Mouse (Mus musculus): ENCODE data around the gene 2310022A10Rik. TPM values are rescaled to one million over a fixed set of nuclear protein-coding genes. Genes with fewer than 3 reads are reported as not detected.

Gene 2310022A10Rik
- total RNA-seq, 2 experiments from 2014 or later, result 14.7 to 25.1 TPM

DNA sequence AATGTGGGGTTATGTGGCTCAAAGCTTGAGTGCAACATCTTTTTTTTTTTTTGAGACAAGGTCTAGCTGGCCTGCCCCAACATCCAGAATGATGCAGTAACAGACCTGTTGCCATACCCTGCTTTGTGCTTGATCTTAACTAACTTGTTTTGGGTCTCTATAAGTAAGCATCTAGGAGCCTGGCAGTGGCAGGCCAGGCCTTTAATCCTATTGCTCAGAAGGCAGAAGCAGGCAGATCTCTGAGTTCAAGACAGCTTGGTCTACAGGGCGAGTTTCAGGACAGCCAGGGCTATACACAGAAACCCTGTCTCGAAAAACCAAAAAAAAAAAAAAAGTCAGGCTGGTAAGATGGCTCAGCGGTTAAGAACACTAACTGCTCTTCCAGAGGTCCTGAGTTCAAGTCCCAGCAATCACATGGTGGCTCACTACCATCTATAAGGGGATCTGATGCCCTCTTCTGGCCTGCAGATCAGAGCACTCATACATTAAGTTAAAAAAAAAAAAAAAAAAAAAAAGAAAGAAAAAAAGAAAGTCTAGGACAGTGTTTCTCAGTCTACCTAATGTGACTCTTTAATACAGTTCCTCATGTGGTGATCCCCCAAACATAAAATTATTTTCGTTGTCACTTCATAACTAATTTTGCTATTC lies 37.7 kb downstream of the 2310022A10Rik start:
- no peak for DNase-seq

DNA sequence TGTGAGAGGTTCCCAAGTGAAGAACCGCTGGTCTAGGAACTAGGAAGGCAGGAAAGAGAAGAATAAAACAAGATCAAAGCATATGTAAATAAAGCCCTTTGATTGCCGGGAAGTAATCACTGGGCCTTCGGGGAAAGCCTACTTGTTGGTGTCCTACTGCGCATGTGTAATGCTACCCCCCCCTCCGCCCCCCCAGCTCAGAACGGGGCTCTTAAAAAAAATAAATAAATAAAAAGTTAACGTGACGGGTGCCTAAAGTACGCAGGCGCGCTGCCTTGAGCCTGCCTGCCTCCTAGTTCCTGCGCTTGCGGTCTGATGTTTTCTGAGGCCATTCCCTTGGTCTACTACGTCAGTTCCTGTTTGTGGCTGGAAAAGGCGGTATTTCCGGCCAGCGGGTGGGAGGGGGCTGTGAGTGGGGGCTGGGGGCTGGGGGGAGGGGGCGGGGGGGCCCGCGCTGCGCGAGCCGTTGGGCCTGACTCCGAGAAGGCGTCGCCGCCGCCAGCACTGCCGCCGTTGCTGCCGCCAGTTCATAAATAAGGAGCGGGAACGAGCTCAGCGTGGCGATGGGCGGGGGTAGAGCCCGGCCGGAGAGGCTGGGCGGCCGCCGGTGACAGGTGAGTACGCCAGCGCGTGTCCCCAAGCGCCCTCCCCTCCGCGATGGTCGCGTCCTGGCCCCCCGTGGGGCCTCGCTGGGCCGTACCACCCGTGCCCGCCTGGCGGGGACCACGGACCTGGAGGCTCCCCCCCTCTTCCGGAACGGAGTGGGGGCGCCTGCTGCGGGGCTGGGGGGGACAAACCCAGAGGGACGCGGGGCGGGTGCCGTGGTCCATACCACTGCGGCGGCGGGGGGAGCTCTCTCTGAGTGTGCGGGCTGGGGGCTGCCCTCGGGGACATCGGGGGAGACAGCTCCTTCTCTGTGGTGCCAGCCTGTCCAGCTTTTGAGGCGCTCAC lies 38.5 kb downstream of the 2310022A10Rik start, which contains the start of gene Akt2:
Gene Akt2, plus strand, starts transcription at position 287 of the 951 bp plus-strand sequence.
- peak; percentile 92 for DNase-seq

GRCm38 (mm10) chr7:27592217-27592929 lies 39.3 kb downstream of the 2310022A10Rik start:
- DNase-seq, result peak; percentile 52

DNA sequence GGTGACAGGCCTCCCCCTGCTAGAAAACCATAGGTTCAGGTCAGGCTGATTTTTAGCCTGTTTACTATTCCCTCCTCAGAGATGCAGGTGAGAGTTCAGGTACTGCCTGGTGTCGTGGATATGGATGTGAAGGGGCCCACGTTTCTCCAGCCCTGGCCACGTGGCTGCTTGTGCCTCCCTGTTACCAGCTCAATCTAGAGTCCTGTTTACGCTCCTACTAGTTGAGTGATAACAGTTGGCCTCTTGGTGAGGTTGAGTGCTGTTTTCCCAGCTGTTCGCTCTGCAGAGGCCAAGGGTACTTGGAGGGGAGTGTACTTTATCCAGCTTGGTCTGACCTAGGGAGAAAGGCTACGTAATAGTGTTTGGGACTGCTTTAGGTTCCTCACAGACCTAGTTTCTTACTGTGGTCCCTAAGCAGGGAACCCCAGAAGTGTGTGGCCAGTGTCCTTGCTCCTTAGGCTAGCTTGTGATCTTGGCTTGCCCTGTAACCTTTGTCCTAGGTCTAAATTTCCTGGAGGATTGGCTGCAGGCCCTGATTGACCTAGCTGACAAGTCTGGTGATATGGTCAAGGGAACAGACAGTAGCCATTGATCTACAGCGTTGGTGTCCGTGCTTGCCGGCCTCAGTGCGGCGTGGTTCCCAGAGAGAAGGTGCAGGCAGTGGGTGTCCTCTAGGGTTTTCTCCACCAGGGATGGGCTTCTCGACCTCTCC lies 40.1 kb downstream of the 2310022A10Rik start:
- DNase-seq, result peak; percentile 54

GRCm38 (mm10) chr7:27596586-27597503 lies 43.8 kb downstream of the 2310022A10Rik start:
- DNase-seq, result peak; percentile 63

DNA sequence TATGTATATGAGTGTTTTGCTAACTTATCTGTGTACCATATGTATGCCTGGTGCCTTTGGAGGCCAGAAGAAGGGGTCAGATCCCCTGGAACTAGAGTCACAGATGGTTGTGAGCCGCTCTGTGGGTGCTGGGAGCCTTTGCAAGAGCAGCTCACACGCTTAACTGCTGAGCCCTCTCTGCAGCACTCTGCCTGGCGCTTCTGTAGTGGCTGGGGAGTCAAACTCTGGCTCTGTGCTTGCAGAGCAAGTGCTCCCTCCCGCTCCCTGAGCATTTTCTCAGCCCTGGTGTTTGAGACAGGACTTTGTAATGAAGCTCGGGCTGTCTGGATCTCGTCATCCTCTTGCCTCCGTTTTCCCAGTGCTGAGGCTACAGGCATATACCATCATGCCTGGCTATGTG lies 45.0 kb downstream of the 2310022A10Rik start:
- no peak for DNase-seq

DNA sequence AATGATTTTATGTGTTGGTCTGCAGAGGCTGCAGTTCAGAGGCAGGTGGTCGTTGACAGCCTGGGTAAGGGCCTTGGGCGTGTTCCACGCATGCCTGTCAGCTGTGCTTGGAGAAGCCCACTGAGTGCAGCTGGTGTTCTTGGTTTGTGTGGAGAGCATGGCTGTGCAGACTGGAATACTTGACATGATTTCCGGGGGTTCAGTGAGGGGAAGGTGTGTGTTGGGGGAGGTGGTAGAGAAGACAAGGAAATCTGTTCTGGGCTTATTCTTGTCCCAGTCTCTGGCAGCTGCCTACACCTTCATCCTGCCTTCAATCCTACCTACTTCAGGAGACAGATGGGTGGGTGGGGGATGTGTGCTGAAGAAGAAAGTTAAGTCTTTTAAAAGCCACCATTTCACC lies 48.6 kb downstream of the 2310022A10Rik start:
- no peak for DNase-seq

DNA sequence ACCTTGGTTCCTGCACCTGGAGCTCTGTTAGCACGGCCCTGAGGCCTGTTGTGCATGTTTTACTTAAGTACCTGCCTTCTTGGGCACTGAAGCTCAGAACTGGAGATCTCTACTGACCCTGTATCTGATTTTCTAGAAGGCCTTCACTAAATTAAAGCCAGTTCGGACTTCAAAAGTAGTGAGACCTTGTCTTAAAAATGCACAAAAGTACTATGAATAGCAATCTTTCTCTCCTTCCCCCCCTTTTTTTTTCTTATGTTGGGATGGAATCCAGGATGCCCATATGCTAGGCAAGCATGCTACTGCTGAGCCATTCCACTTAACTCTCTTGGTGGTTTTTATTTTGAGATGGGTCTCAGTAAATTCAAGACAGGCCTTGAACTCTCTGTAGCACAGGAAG lies 49.1 kb downstream of the 2310022A10Rik start:
- no peak for DNase-seq

DNA sequence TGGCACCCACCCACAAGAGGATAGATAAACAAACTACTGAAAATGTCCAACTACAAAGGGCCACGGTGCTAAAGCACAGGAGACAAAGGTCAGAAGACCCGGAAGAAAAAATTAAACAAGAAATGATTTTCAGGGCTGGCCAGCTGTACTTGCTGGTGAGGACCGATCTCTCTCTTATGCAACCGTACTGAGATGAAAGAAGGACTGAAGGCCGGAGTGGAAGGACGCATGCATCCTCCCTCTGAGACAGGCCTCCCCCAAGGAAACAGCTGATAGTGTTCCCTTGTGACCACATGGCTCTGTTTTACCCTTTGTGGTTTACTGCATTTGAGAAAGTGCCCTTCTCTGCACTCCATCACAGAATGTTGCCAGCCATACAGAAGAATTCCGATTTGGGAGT lies 49.8 kb downstream of the 2310022A10Rik start:
- DNase-seq, result peak; percentile 53

DNA sequence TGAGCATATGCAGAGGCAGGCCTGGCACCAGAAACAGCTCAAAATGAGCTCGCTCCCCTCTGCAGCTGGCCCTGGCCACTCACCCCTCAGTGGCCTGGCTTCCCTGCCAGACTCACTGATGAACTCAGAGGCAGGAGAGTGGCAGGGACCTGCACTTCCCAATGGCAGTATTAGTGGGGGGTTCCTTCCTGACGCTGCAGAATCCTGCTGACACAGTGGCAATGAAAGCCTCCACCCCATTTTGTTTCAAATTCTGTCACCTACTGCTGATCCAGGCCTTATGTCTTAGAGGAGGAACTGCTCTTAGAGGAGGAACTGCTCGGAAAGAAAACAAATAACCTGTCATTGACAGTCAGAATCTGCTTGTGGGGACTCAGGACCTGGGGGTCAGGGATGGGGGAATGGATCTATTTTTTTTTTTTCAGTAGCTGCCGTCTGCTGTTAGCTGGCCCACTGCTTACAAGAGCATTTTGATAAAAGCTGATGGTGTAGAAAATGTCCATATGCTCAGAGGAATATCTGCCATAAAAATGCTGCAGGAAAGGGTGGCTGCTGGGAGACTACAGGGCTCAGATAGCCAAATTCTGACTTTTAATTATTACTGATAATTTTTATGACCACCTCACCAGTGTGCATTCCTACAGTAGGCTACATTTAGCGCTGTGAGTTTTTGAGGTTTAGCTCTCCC lies 51.8 kb downstream of the 2310022A10Rik start:
- peak; percentile 33 for DNase-seq

GRCm38 (mm10) chr7:27605499-27606285 lies 52.7 kb downstream of the 2310022A10Rik start:
- DNase-seq, result peak; percentile 85

DNA sequence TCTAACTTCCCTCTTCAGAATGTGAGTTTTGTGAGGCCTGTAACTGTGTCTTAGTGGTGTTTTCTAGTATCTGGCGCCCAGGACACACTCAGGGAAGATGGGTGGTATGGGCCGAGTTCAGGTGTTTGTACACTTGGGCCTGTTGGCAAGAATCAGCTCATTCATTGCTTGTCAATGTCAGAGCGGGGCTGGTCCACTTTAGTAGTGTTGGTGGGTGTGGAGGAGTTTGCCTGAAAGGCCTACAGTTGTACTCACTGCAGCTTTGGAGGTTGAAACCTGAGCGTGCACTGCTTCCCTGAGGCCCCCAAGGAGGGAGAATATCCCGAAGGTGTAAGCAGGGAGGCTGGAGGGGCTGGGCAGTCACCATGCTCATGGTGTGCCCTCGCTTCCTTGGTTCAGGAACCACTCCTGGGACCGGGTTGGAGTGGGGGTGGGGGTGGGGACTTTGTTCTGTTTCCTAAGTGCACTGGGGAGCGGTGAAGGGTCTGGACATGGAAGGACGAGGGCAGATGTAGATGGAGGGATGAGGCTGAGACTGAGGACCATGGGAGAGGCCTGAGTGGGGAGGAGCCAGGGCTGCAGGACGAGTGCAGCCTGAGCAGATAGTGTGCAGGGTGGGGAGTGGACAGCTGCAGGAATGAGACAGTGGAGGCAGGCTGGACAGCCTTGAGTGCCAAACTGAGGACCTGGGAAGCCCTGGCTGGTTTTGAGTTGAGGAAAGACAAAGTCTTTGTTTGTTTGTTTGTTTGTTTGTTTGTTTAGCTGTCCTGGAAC lies 53.6 kb downstream of the 2310022A10Rik start:
- no peak for DNase-seq

DNA sequence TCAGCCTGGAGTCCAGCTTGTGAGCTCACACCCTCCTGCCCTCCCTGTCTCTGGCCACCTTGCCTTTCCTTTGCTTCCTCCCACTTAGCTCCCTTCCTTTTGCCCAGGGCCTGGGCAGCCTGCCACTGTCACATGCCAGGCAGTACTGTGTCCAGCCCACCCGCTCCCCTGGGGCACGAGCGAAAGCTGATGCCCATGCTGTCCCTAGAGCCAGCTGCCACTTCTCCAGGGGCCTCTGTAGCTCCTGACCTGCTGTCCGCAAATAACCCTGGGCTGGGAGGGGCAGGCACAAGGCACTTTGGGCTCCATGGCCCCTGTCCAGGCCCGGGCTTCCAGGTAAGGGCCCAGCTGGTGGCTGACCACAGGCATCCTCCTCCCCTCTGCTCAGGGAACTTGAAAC lies 54.5 kb downstream of the 2310022A10Rik start:
- peak; percentile 91 for DNase-seq

- no peak for DNase-seq
Observed at GRCm38 (mm10) chr7:27608130-27608529, 55.1 kb downstream of the 2310022A10Rik start.

- DNase-seq, result peak; percentile 53
Observed at GRCm38 (mm10) chr7:27609285-27609684, 56.3 kb downstream of the 2310022A10Rik start.

GRCm38 (mm10) chr7:27609688-27610087 lies 56.7 kb downstream of the 2310022A10Rik start:
- DNase-seq, result no peak

DNA sequence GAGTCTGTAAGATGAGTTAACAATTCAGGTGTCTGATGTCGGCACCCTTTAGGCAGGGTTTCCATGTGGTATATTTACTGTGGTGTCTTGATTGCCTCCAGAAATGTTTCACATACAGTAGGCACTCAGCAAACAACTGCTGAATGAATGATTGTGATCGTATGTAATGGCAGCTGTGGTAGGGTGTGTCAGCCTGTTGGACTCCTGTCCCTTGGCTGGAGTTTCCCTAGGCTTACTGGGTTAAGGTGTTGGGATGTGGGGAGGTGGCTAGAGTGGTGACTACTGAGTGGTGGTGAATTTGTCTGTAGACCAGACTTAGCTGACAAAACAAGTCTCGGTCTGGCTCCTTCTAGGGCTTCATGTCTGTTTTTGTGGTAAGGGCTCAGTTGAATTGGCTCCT lies 57.3 kb downstream of the 2310022A10Rik start:
- no peak for DNase-seq

- DNase-seq, result no peak
Observed at GRCm38 (mm10) chr7:27610871-27611270, 57.8 kb downstream of the 2310022A10Rik start.

DNA sequence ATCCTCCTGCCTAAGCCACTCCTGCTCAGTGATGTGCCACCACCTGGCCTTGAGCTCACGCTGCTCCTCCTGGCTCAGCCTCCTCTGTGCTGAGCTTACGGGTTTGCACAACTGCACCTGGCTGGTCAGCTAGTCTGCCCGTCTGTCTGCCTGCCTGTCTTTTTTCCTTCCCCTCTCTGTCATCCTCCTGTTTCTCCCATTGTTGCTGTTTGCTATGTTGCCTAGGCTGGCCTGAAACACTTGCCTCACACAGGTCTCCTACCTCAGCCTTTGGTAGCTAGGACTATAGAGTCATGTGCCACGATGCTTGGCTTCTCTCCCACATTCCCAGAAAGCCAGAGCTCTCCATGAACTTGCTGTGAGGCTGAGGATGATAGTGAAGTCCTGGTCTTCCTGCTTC lies 59.9 kb downstream of the 2310022A10Rik start:
- no peak for DNase-seq

All from adrenal gland, postnatal 10 days (tissue).